Mouse (Mus musculus) liver, adult 10 weeks (tissue): ENCODE data around the gene Olfr1012. TPM values are rescaled to one million over a fixed set of nuclear protein-coding genes. Genes with fewer than 3 reads are reported as not detected.

Source experiments
- polyA plus RNA-seq: library from polyadenylated mRNA; stranded (reverse); fragments of 350-450 nt; fragmentation: Illumina TruSeq; extraction: RNeasy Lipid Tissue Mini Kit (QIAGEN cat#74804); gene quantifications from one replicate; pipeline ENCODE4 v1.2.3, GENCODE M21; 2014; ENCODE audit warnings: low read depth, low replicate concordance

Olfr1012 gene
- not detected for polyA plus RNA-seq

DNA sequence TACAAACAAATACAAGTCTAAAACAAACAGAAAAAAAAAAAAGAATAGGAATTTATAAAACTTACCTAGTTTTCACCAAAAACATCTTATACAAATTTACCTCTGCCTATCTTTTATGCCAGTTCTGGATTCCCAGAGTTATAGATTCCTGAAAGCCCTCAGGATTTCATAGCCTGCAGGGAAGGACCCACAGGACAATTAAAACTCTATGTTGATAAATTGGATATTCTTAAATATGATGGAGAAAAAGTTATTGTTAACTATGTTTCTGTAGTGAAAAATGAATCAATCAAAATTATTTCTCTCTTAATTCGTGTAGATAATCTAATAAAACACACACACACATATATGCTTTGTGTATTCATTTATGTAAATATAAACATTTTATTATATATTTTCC lies at the start of gene Olfr1012:
Gene Olfr1012, minus strand, starts transcription at position 101 of the 400 bp plus-strand sequence.

DNA sequence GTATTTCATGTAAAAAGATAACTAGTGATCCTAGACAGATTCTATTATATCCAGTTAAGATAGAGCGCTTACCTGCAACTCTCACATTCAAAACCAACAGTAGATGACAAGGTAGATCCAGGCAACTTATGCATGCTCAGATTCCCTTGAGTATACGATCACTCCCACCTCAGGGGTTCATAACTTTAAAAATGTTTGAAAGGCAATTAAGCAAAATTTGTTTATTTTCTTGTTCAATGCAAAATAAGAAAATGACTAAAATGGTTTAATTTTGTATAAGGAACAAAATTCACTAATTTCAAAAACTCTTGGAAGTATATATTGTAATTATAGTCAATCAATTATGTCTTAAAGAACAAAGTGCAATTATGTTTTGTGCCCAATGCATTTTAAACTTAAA lies 39.9 kb upstream of the Olfr1012 start, which contains the start of gene Olfr1016:
Gene Olfr1016, minus strand, starts transcription at position 101 of the 400 bp plus-strand sequence.

DNA sequence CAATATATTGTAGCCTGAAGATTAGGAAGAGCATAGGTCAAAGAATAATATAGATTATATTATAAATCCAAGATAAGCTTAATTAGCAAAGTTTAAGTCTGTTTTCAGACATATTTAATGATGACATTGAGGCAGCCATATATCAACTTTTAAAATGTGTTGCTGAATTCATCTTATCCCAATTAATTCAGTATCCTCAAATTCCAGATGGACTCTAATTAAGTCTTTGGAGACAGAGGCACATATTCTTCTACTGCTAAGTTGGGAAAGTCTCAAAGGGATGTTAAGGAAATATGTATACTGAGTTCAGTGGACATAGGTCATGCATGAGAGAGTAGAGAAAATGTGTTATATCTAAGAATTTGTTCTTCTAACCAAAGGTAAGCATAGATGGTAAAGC lies 19.2 kb upstream of the Olfr1012 start, which contains the start of gene Olfr1015:
Gene Olfr1015, plus strand, starts transcription at position 301 of the 400 bp plus-strand sequence.

DNA sequence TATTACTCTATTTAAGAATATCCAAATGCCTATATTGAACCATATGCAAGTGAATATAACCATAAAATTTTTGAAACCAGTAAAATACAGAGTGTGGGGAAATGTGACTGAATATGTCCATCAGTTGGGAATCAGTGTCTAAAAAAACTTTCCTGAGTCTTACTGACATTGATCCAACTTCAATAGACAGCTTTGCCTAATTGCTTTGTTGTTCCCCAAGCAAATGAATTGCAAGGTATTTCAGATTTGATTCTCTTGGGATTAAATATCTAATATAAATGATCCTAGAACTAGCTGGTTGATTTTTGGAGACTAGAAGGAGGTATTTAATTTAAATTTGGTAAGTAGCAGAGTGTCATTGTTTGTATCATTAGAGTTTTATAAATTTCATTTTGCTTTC lies 9.8 kb upstream of the Olfr1012 start, which contains the start of gene Olfr1014:
Gene Olfr1014, plus strand, starts transcription at position 301 of the 400 bp plus-strand sequence.

DNA sequence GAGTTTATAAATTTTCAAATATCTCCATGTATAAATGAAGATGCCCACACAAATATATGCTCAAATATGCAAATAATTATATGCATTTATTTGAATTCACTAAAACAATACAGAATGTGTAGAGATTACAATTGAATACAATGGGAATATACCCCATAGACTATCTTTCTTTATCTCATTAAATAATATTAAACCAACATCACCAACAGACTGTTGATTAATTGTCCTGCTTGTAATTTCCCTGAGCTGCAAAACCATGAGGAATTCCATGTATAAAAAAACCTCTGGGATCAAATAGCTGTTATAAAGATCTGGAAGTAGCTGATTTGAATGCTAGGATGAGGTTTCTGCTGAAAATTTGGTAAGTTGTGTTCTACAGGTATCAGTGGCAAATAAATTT lies 4.2 kb upstream of the Olfr1012 start, which contains the start of gene Olfr1013:
Gene Olfr1013, plus strand, starts transcription at position 301 of the 400 bp plus-strand sequence.

DNA sequence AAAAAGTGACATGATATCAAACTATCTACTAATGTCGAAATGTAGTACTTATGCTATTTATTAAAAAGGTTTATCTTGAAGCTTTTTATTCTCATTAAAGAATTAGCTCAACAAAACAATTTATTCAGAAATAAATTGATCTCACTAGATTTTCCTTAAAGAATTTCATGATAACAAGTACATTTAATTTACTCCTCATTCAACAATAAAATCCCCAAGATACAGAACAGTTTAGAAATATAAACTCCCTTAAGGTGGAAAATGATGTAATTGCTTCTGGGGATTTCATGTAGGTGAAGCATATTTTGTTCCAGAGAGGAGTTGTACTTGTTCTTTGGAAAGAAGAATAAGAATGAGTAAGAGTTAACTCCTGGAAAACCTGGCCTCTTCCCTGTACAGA lies 47.4 kb downstream of the Olfr1012 start, which contains the start of gene Olfr1009:
Gene Olfr1009, plus strand, starts transcription at position 301 of the 400 bp plus-strand sequence.

Other genes starting within 250 kb of the Olfr1012 start
- not detected for gene 4833423E24Rik, start 243.7 kb downstream of the Olfr1012 start, polyA plus RNA-seq
- not detected for gene Olfr996, start 183.6 kb downstream of the Olfr1012 start, polyA plus RNA-seq
- not detected for gene Olfr998, start 173.8 kb downstream of the Olfr1012 start, polyA plus RNA-seq
- not detected for gene Olfr1000, start 150.9 kb downstream of the Olfr1012 start, polyA plus RNA-seq
- not detected for gene Olfr1002, start 112.1 kb downstream of the Olfr1012 start, polyA plus RNA-seq
- not detected for gene Olfr154, start 98.3 kb downstream of the Olfr1012 start, polyA plus RNA-seq
- not detected for gene Olfr1006, start 84.0 kb downstream of the Olfr1012 start, polyA plus RNA-seq
- not detected for gene Olfr1008, start 73.3 kb downstream of the Olfr1012 start, polyA plus RNA-seq
- gene Olfr1009, start 47.3 kb downstream of the Olfr1012 start, polyA plus RNA-seq, result not detected
- not detected for gene Olfr1013, start 4.3 kb upstream of the Olfr1012 start, polyA plus RNA-seq
- gene Olfr1014, start 9.9 kb upstream of the Olfr1012 start, polyA plus RNA-seq, result not detected
- not detected for gene Olfr1015, start 19.3 kb upstream of the Olfr1012 start, polyA plus RNA-seq
- not detected for gene Olfr1016, start 39.8 kb upstream of the Olfr1012 start, polyA plus RNA-seq
- gene Olfr1018, start 55.7 kb upstream of the Olfr1012 start, polyA plus RNA-seq, result not detected
- gene Olfr1019, start 82.7 kb upstream of the Olfr1012 start, polyA plus RNA-seq, result not detected
- not detected for gene Olfr1020, start 84.3 kb upstream of the Olfr1012 start, polyA plus RNA-seq
- gene Olfr1022, start 105.8 kb upstream of the Olfr1012 start, polyA plus RNA-seq, result not detected
- not detected for gene Olfr1023, start 122.9 kb upstream of the Olfr1012 start, polyA plus RNA-seq
- gene Olfr1024, start 142.3 kb upstream of the Olfr1012 start, polyA plus RNA-seq, result not detected
- gene Olfr1025-ps1, start 152.4 kb upstream of the Olfr1012 start, polyA plus RNA-seq, result not detected
- not detected for gene Olfr1026, start 158.8 kb upstream of the Olfr1012 start, polyA plus RNA-seq
- not detected for gene Olfr1028, start 187.7 kb upstream of the Olfr1012 start, polyA plus RNA-seq
- gene Olfr1029, start 211.1 kb upstream of the Olfr1012 start, polyA plus RNA-seq, result 0.13 TPM
- gene Olfr1030, start 216.5 kb upstream of the Olfr1012 start, polyA plus RNA-seq, result not detected
- gene Olfr1031, start 227.5 kb upstream of the Olfr1012 start, polyA plus RNA-seq, result not detected
- gene Olfr1032, start 242.8 kb upstream of the Olfr1012 start, polyA plus RNA-seq, result not detected